Mouse (Mus musculus): Measurements from ENCODE around the gene Per3.

GRCm38 (mm10) chr4:151041506-151041905 is 3.0 kb downstream of the Per3 start:
- no peak for TF ChIP-seq POLR2A (IDR thresholded peaks at IDR 0.05; ENCODE audit: insufficient read length, low read depth)
- TF ChIP-seq MYOG (IDR thresholded peaks at IDR 0.05; ENCODE audit: control insufficient read depth in 1 of 3, insufficient read depth in 1 of 3, insufficient read length in 2 of 3, low read depth in 2 of 3): no peak
- TF ChIP-seq USF1 (IDR thresholded peaks at IDR 0.05; ENCODE audit: low read depth): no peak
- no peak for TF ChIP-seq MYOD1 (IDR thresholded peaks at IDR 0.05; ENCODE audit: control insufficient read depth in 1 of 3, insufficient read length in 2 of 3, low read depth in 2 of 3)
- no peak for TF ChIP-seq TCF12 (IDR thresholded peaks at IDR 0.05; ENCODE audit: insufficient read depth, poor library complexity, severe bottlenecking)
- TF ChIP-seq POLR2AphosphoS2 (IDR thresholded peaks at IDR 0.05; ENCODE audit: insufficient read length, low read depth): no peak

All from myocyte (in vitro differentiated cells).